In the genomic region with DNA sequence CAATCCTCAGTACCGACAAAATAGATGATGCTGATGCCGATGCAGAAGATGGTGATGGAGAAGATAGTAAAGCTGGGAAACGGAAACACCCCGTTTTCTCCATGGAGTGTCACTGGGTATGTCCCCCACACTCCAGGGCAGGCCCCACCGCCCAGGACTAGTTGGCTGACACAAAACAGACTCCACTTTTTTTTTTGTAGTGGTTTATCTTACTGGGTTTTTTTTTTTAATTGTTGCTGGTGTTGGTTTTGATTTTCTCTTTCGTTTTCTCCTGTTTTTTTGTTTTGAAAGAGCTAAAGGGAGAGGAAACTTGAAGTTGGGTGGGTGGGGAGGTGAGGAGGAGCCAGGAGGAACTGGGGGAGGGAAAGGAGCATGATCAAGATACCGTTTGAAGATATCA, we compare ENCODE assay signal across 1 mouse cellular context.
TF ChIP-seq lines count a peak whose summit lies in the region.

No protein-coding gene starts in this region.

TF ChIP-seq in MEL, 35 proteins besides CTCF, POLR2A, EP300 and RAD21:
- TF ChIP-seq MAZ (IDR thresholded peaks at IDR 0.05; ENCODE audit: low read depth, low read length) = no peak
- no peak for TF ChIP-seq UBTF (IDR thresholded peaks at IDR 0.05; ENCODE audit: borderline replicate concordance, insufficient read depth, low read depth, low read length)
- TF ChIP-seq ZMIZ1 (IDR thresholded peaks at IDR 0.05; ENCODE audit: low read depth, low read length) = no peak
- TF ChIP-seq ZKSCAN1 (IDR thresholded peaks at IDR 0.05; ENCODE audit: low read depth, low read length) = no peak
- no peak for TF ChIP-seq SIN3A (IDR thresholded peaks at IDR 0.05; ENCODE audit: low read length)
- TF ChIP-seq TCF12 (IDR thresholded peaks at IDR 0.05; ENCODE audit: low read depth, low read length) = no peak
- no peak for TF ChIP-seq MEF2A (IDR thresholded peaks at IDR 0.05; ENCODE audit: extremely low read depth, insufficient replicate concordance, low read depth, low read length, poor library complexity, severe bottlenecking)
- no peak for TF ChIP-seq GATA1 (IDR thresholded peaks at IDR 0.05; ENCODE audit: low read depth, low read length)
- no peak for TF ChIP-seq POLR2AphosphoS5 (IDR thresholded peaks at IDR 0.05; ENCODE audit: borderline replicate concordance, low read depth, low read length)
- TF ChIP-seq USF1 (IDR thresholded peaks at IDR 0.05; ENCODE audit: low read depth, low read length) = no peak
- TF ChIP-seq ZC3H11A (IDR thresholded peaks at IDR 0.05; ENCODE audit: low read depth, low read length) = no peak
- no peak for TF ChIP-seq MAFK (IDR thresholded peaks at IDR 0.05; ENCODE audit: borderline replicate concordance, low read depth, low read length)
- TF ChIP-seq ETS1 (IDR thresholded peaks at IDR 0.05; ENCODE audit: low read depth, low read length) = peak; percentile 25; the same call in 1 of the 2 replicates
- no peak for TF ChIP-seq BHLHE40 (IDR thresholded peaks at IDR 0.05; ENCODE audit: borderline replicate concordance, low read depth, low read length)
- no peak for TF ChIP-seq TAL1 (IDR thresholded peaks at IDR 0.05; ENCODE audit: low read length)
- TF ChIP-seq JUND (IDR thresholded peaks at IDR 0.05; ENCODE audit: low read depth, low read length) = no peak
- no peak for TF ChIP-seq E2F4 (IDR thresholded peaks at IDR 0.05; ENCODE audit: borderline replicate concordance, low read depth, low read length)
- no peak for TF ChIP-seq MXI1 (IDR thresholded peaks at IDR 0.05; ENCODE audit: low read depth, low read length)
- TF ChIP-seq CHD2 (IDR thresholded peaks at IDR 0.05; ENCODE audit: low read length) = no peak
- no peak for TF ChIP-seq TBP (IDR thresholded peaks at IDR 0.05; ENCODE audit: low read depth, low read length)
- TF ChIP-seq ZNF384 (IDR thresholded peaks at IDR 0.05; ENCODE audit: low read depth, low read length) = peak; percentile 76
- TF ChIP-seq RCOR1 (IDR thresholded peaks at IDR 0.05; ENCODE audit: low read depth, low read length) = peak; percentile 15; the same call in 1 of the 2 replicates
- no peak for TF ChIP-seq GABPA (IDR thresholded peaks at IDR 0.05; ENCODE audit: low read depth, low read length)
- peak; percentile 60; the same call in 1 of the 2 replicates for TF ChIP-seq CHD1 (IDR thresholded peaks at IDR 0.05; ENCODE audit: low read depth, low read length)
- TF ChIP-seq MYB (IDR thresholded peaks at IDR 0.05; ENCODE audit: low read depth, low read length) = no peak
